Mouse (Mus musculus) kidney, adult 18-20 months (tissue): ENCODE measurements around the gene Olfr1106.

ENCODE experiments used
- DNase-seq: peaks from one replicate; pipeline ENCODE4 v3.0.0; 2021

Gene Olfr1106

DNA sequence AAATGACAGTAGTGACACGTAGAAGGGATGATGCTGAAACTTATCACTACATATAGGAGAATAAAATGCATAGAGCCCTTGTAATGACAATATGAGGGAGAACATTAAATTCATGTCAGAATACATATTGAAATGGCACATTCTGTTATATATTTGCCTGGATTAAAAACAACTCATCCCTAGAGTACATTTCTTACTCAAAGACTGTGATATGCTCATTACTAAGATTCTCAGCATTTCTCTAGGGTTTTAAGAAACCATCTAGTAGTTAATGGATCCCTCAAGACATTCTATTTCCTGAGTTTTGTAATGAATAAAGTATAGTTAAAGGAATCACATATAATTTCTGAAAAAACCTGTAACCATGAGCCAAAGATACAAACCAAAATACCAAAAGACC, at the start of gene Olfr1106:
Olfr1106 (minus strand) TSS at position 101 of the 400 bp plus-strand sequence.
- DNase-seq = no peak

DNA sequence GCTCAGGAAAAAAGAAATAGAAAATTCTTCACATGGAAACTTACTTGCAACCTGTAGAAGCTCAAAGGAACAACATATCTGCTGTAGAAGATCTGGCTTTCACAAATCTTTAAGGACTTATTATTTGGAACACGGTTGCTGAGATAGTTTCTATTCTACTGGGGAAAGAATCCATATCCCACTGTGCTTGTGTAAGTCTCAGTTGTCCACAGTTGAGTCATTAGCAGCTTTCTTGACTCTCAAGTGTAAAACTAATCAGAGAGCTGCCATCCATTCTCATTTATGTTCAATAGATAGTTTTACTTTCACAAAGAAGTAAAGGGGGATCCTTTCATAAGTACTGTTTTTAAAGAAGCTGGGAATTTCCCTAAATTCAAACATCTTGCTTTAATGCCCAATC, 43.8 kb upstream of the Olfr1106 start, which contains the start of gene Olfr1109:
Olfr1109 (minus strand) TSS at position 101 of the 400 bp plus-strand sequence.
- no peak for DNase-seq

DNA sequence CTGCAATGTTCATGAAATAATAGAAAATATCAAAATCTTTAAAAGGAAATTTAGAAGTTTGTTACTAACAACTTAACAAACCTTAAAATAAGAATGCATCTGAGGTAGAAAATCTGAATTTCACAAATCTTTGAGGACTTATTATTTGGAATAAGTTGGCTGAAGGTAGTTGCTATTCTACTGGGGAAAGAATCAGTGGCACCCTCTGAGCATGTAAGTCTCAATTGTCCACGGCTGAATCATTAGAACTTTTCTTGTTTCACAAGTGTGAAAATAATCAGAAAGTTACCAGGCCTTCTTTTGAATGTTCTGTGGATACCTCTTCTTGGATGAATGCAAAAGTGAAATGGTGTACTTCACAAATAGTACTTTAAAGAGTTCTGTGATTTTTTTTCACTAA, 23.6 kb upstream of the Olfr1106 start, which contains the start of gene Olfr1107:
Olfr1107 (minus strand) TSS at position 101 of the 400 bp plus-strand sequence.
- no peak for DNase-seq

DNA sequence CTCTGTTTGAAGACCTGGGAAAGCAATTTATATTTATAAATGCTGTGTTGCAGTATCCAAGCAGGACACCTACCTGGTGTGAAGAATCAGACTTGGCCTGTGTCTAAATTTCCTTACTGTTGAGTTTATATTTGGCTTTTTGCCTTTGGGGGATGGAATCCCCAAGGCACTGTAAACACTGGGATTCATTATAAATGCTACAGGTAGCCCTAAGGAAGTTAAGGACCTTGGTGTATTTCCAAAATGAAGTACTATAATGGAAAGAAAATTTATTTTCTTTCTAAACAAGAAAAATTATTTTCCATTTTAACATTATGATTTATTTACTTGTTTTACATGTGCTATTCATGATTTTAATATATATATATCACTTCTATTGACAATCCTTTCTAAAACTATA, 15.6 kb downstream of the Olfr1106 start, which contains the start of gene Olfr1105:
Olfr1105 (minus strand) TSS at position 101 of the 400 bp plus-strand sequence.
- DNase-seq = no peak

DNA sequence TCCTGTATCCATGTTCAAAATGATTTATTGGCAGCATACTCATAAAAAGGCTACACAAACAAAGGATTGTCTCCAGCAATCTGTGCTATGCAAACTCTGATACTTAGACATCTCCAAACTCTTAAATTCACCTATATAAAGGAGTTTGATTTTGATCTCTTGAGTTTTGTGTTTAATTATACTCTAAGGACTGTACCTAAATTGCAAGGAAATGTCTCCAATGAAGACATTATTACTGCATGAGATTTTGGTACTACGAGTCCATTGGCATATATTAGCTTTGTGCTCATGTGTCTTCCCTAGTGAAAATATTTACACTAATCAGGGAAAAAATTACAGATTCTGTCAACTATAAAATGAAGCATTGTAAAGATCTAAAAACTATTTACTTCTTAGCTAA, 25.1 kb downstream of the Olfr1106 start, which contains the start of gene Olfr1104:
Olfr1104 (minus strand) TSS at position 101 of the 400 bp plus-strand sequence.
- DNase-seq = no peak

DNA sequence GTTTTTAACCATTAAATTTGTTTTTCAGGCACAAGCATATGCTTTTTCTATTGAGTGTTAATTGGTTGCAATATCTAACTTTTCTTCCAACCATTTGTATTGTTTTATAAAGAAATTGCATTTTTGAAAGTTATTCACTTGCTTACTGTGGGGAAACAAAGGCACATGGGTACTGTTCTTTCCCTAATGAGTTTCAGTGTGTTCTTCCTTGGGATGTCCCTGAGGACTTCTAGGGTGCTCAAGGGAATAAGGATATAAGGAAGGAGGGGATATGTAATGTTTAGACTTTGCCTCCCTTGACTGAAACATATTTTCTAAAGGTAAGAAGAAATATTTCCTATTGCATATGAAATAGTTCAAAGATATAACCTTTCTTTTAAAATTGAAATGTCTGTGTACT, 54.0 kb downstream of the Olfr1106 start, which contains the start of gene Olfr1102:
Olfr1102 (plus strand) TSS at position 301 of the 400 bp plus-strand sequence.
- DNase-seq = no peak
